Mouse (Mus musculus): Measurements from ENCODE around the gene Fam234b.

The Fam234b gene

GRCm38 (mm10) chr6:135232443-135233182, 34.8 kb downstream of the Fam234b start:
- no peak for DNase-seq

- no peak for DNase-seq
Measured at GRCm38 (mm10) chr6:135235742-135236141, 38.0 kb downstream of the Fam234b start.

- no peak for DNase-seq
Measured at GRCm38 (mm10) chr6:135236576-135236975, 38.8 kb downstream of the Fam234b start.

- peak; percentile 31 for DNase-seq
Measured at GRCm38 (mm10) chr6:135237326-135237725, 39.5 kb downstream of the Fam234b start.

- DNase-seq: no peak
Measured at GRCm38 (mm10) chr6:135238211-135238610, 40.4 kb downstream of the Fam234b start.

- DNase-seq: no peak
Measured at GRCm38 (mm10) chr6:135240361-135240760, 42.6 kb downstream of the Fam234b start.

GRCm38 (mm10) chr6:135245586-135245985, 47.8 kb downstream of the Fam234b start:
- no peak for DNase-seq

GRCm38 (mm10) chr6:135247861-135248260, 50.1 kb downstream of the Fam234b start:
- DNase-seq: no peak

- DNase-seq: peak; percentile 84
Measured at GRCm38 (mm10) chr6:135249846-135250531, 52.2 kb downstream of the Fam234b start.

- DNase-seq: peak; percentile 59
Measured at GRCm38 (mm10) chr6:135250926-135251699, 53.3 kb downstream of the Fam234b start.

- DNase-seq: peak; percentile 59
Measured at GRCm38 (mm10) chr6:135251849-135252727, 54.3 kb downstream of the Fam234b start.

- DNase-seq: peak; percentile 95
Measured at GRCm38 (mm10) chr6:135252728-135253077, 54.9 kb downstream of the Fam234b start.

- peak; percentile 42 for DNase-seq
Measured at GRCm38 (mm10) chr6:135254153-135254552, 56.4 kb downstream of the Fam234b start, which contains the start of gene Gsg1. Gene Gsg1 (minus strand): TSS chr6:135254351.

GRCm38 (mm10) chr6:135260435-135260834, 62.7 kb downstream of the Fam234b start:
- DNase-seq: no peak

- no peak for DNase-seq
Measured at GRCm38 (mm10) chr6:135261124-135261523, 63.3 kb downstream of the Fam234b start.

GRCm38 (mm10) chr6:135262565-135262964, 64.8 kb downstream of the Fam234b start:
- DNase-seq: no peak

- no peak for DNase-seq
Measured at GRCm38 (mm10) chr6:135264136-135264535, 66.4 kb downstream of the Fam234b start.

- DNase-seq: no peak
Measured at GRCm38 (mm10) chr6:135266056-135266455, 68.3 kb downstream of the Fam234b start.

GRCm38 (mm10) chr6:135267221-135267620, 69.4 kb downstream of the Fam234b start:
- DNase-seq: no peak

- DNase-seq: no peak
Measured at GRCm38 (mm10) chr6:135268392-135268791, 70.6 kb downstream of the Fam234b start.

- DNase-seq: no peak
Measured at GRCm38 (mm10) chr6:135269626-135270025, 71.8 kb downstream of the Fam234b start.

- DNase-seq: no peak
Measured at GRCm38 (mm10) chr6:135271761-135272160, 74.0 kb downstream of the Fam234b start.
